Mouse (Mus musculus) liver, embryonic 14.5 days (tissue): Measurements from ENCODE around the gene Riok1.

ENCODE experiments used
- CTCF ChIP-seq: IDR thresholded peaks from 2 replicates; pipeline ENCODE4 v1.5.1; 2016; ENCODE audit warnings: antibody characterized with exemption, low read depth, control low read depth
- EP300 ChIP-seq: IDR thresholded peaks from 2 replicates; pipeline ENCODE4 v1.6.1; 2016; ENCODE audit warnings: antibody characterized with exemption, low read depth

DNA sequence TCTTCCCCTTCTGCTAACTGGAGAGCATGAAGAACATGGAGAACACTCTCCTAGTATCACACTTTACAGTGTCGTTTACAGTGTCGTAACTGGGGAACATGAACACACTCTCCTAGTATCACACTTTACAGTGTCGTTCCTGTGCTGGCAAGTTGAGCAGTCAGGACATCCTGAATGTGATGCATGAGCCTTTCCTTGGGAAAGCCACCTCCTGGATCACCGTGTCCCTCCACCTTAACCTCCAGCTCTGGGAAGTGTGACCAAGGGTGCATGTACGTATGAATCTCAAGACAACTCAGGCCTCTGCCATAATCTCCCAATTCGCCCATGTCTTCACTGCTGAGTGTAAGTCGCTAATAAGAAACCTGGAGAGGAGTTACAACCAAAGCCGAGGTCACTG lies 47.1 kb upstream of the Riok1 start:
- TF ChIP-seq CTCF (no peak), EP300 (no peak)
